Mouse (Mus musculus) forebrain, embryonic 15.5 days (tissue): ENCODE data around the gene Sst. TPM values are rescaled to one million over a fixed set of nuclear protein-coding genes. Genes with fewer than 3 reads are reported as not detected.

Experiments used
- ATAC-seq: fragments of 200-750 bp; cut with Nextera tagmentation; replicated peaks from 2 replicates; pipeline ENCODE4 v1.8.0; 2017; ENCODE audit warnings: mild to moderate bottlenecking, moderate TSS enrichment, moderate library complexity
- H3K27ac ChIP-seq: fragments of 300-500 bp; sonication (generic); replicated peaks from 2 replicates; pipeline ENCODE4 v1.5.1; 2015; ENCODE audit warnings: mild to moderate bottlenecking, inconsistent platforms
- H3K27me3 ChIP-seq: fragments of 300-500 bp; sonication (generic); 2 replicates; pipeline ENCODE4 v1.6.1; 2015; ENCODE audit warnings: inconsistent platforms
- H3K36me3 ChIP-seq: fragments of 300-500 bp; sonication (generic); 2 replicates; pipeline ENCODE4 v1.6.1; 2015; ENCODE audit warnings: mild to moderate bottlenecking, inconsistent platforms
- H3K4me1 ChIP-seq: fragments of 300-500 bp; sonication (generic); 2 replicates; pipeline ENCODE4 v1.6.1; 2015; ENCODE audit warnings: inconsistent platforms
- H3K4me2 ChIP-seq: fragments of 300-500 bp; sonication (generic); replicated peaks from 2 replicates; pipeline ENCODE4 v1.6.1; 2015; ENCODE audit warnings: mild to moderate bottlenecking, inconsistent platforms
- H3K4me3 ChIP-seq: fragments of 300-500 bp; sonication (generic); 2 replicates; pipeline ENCODE4 v1.5.1; 2015; ENCODE audit warnings: mild to moderate bottlenecking, inconsistent platforms
- H3K9ac ChIP-seq: fragments of 300-500 bp; sonication (generic); replicated peaks from 2 replicates; pipeline ENCODE4 v1.6.1; 2015; ENCODE audit warnings: mild to moderate bottlenecking, inconsistent platforms
- H3K9me3 ChIP-seq: fragments of 300-500 bp; sonication (generic); 2 replicates; pipeline ENCODE4 v1.6.1; 2016; ENCODE audit warnings: inconsistent platforms
- WGBS: fragments of 180-500 bp; shearing (Covaris S2); methylation state at CpG from one replicate; pipeline ENCODE4 v1.1.7; 2015; ENCODE audit warnings: mixed read lengths; 5-methylcytosine and 5-hydroxymethylcytosine counted together
- polyA plus RNA-seq: library from polyadenylated mRNA; unstranded; fragments of >200 nt; fragmentation: Nextera tagmentation; extraction: Ambion mirVana; gene quantifications from 2 replicates; pipeline ENCODE4 v1.2.1, GENCODE M21; 2015

Sst gene
- polyA plus RNA-seq, 1 experiment from 2014 or later: 200 TPM

GRCm38 (mm10) chr16:23849720-23850119, 41.0 kb downstream of the Sst start:
- Histone ChIP-seq H3K9ac (no peak overlapping the region), H3K36me3 (no peaks in the 10 kb centered on the region)

DNA sequence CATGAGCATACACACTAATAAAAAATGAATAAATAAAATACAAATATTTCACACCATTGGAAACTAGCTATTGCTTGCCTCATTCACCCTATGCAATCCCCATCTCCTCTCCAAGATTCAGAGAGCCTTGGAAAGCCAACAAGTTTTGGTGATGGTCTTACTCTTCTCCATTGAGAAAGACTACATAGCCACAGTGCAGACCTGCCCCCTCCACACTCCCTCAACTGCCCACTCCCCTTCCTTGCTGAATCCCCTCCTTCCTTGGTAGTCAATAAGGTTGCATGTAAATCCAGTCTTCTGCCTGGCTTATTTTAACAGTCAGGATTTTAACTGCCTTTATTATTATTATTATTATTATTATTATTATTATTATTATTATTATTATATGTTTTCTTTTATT, 41.6 kb downstream of the Sst start:
- H3K4me2 ChIP-seq: no peak overlapping the region
- H3K4me3 ChIP-seq: no peak overlapping the region
- H3K4me1 ChIP-seq: no peaks in the 10 kb centered on the region
- H3K27me3 ChIP-seq: peaks cover 1% of the 10 kb centered on the region; the same call in 1 of the 2 replicates
- H3K27ac ChIP-seq: no peak overlapping the region
- no peak for ATAC-seq
- no peaks in the 10 kb centered on the region for H3K36me3 ChIP-seq
- no peak overlapping the region for H3K9ac ChIP-seq
- no peaks in the 10 kb centered on the region for H3K9me3 ChIP-seq

More at GRCm38 (mm10) chr16:23849720-23850119, 41.0 kb downstream of the Sst start:
- Histone ChIP-seq H3K9me3 (no peaks in the 10 kb centered on the region), H3K4me1 (no peaks in the 10 kb centered on the region), H3K4me2 (no peak overlapping the region), H3K4me3 (no peak overlapping the region), H3K27ac (no peak overlapping the region), H3K27me3 (no peaks in the 10 kb centered on the region; the same call in 1 of the 2 replicates)
- ATAC-seq: no peak

DNA sequence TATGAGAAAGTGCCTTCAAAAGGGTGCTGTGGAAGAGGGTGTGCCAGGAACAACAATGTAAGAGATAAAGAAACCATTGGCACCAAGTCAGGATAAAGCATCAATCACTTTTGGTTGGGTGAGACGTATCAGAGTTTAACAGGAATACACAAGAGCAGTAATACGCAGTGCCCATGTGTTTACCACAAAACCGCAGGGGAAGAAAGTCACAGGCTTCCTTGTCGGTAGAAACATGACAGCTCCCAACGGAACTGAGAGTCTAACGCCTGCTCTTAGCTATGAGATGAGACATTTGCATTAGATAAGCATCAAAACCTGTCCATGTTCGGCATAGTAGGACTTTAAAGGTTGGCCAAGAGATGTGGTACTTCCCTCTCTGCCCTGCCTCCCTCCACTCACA, 46.1 kb downstream of the Sst start:
- peaks cover 5% of the 10 kb centered on the region; the same call in 1 of the 2 replicates for H3K4me1 ChIP-seq
- ATAC-seq: no peak
- no peak overlapping the region for H3K4me2 ChIP-seq
- no peaks in the 10 kb centered on the region for H3K9me3 ChIP-seq
- H3K36me3 ChIP-seq: no peaks in the 10 kb centered on the region
- no peak overlapping the region for H3K4me3 ChIP-seq
- peaks cover 28% of the 10 kb centered on the region; the same call in 1 of the 2 replicates for H3K27me3 ChIP-seq
- no peak overlapping the region for H3K9ac ChIP-seq
- H3K27ac ChIP-seq: no peak overlapping the region
- 90% methylated on average over 7 of the region's 7 CpGs for WGBS

DNA sequence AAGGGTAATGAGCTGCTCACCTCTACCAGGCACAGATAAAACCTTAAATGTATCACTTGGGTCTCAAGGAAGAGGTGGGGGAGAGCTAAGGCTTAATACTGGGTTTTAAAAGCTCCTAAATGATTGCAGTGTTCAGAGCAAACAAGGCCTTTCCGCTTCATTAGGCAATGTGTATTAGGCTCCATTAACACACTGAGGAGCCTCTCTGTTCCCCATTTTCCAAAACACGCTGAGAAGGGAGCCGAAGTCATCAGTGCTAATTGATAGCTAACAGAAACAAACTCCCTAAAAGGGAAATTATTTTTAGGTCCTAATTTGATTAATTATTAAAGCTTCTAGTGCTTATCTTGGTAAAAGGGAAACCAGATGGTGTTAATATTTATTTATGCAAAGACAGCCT, 48.1 kb downstream of the Sst start:
- Histone ChIP-seq H3K4me2 (no peak overlapping the region), H3K36me3 (no peaks in the 10 kb centered on the region), H3K27me3 (peaks cover 40% of the 10 kb centered on the region; the same call in 1 of the 2 replicates), H3K9ac (no peak overlapping the region), H3K4me3 (no peak overlapping the region), H3K4me1 (peaks cover 5% of the 10 kb centered on the region; the same call in 1 of the 2 replicates), H3K27ac (no peak overlapping the region), H3K9me3 (no peaks in the 10 kb centered on the region)
- no peak for ATAC-seq
- WGBS: 16% methylated on average over 3 of the region's 3 CpGs

Other genes starting within 250 kb of the Sst start
- not detected in 2 replicates for gene Rtp2, start 41.4 kb upstream of the Sst start, polyA plus RNA-seq
- gene Gm37419, start 97.5 kb upstream of the Sst start, polyA plus RNA-seq: 17.2 TPM in 1 of 2 replicates, not detected in the other
- 1.6 and 2.6 TPM in 2 replicates for gene Bcl6, start 97.9 kb upstream of the Sst start, polyA plus RNA-seq